Mouse (Mus musculus) adrenal gland (tissue): ENCODE data around the gene Mosmo.

Experiments
- intact Hi-C: fragments of 180-260 bp; cut with DNase I; formaldehyde crosslinking; loops from one replicate; pipeline ENCODE4 v1.15.1; 2025
- long read RNA-seq, 2 experiments: library from polyadenylated mRNA; unstranded; transcript quantifications; one replicate each; pipeline ENCODE4 v2.0.0; 2020; ENCODE audit warnings: borderline replicate concordance in 1 of 2; ENCODE audit not compliant: insufficient replicate concordance in 1 of 2

Mosmo gene
- long read RNA-seq, experiment 1, partial matches to known transcripts = 0 of 4 reads
- long read RNA-seq, experiment 1, other reads (novel, unspliced or antisense) = 3 of 4 reads
- long read RNA-seq, experiment 2, full-length matches to known transcripts = 1 of 3 reads
- long read RNA-seq, experiment 2, partial matches to known transcripts = 0 of 3 reads
- long read RNA-seq, experiment 2, other reads (novel, unspliced or antisense) = 2 of 3 reads

DNA sequence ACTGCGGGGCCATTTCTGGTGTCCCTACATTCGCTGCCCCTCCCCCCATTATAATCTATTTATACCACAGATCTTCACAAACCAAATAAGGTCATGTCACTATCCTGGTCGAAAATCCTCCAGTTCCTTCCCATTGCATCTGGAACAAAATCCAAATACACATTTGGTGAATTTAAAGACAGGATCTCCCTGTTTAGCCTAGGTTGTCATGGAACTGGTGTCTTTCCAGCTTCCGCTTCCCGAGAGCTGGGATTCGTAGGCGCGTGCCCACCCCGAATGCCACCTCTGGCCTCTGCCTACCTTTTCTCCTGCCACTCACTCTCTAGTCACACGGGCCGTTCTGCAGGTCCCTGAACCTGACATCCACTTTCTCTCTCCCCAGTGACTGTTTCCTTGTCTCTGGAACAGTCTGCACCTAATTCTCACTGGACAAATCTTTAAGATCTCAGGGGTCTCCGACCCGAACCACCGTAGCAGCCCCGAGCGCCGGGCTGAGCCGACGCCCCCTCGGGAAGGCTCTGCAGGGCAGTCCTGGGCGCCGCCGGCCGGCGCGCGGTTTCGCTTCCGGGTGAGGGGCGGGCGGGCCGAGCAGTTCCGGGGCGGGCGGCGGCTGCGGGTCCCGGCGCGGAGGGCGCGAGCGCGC lies at the start of gene Mosmo:
Gene Mosmo (plus strand): TSS at position 618 of the 643 bp plus-strand sequence.
- intact Hi-C loops = no loop called here

GRCm38 (mm10) chr7:120632518-120632917 lies 44.9 kb upstream of the Mosmo start:
- intact Hi-C loops = loop anchor here (10.0 kb wide), 2 partner anchors 192 to 282 kb away; partner anchors contain the start of gene Polr3e

- intact Hi-C loops = loop anchor here (10.0 kb wide), 2 partner anchors 190 to 280 kb away; partner anchors contain the start of gene Polr3e
Observed at GRCm38 (mm10) chr7:120634301-120634700, 43.1 kb upstream of the Mosmo start.

- intact Hi-C loops = loop anchor here (10.0 kb wide), 2 partner anchors 190 to 280 kb away; partner anchors contain the start of gene Polr3e
Observed at GRCm38 (mm10) chr7:120634711-120635361, 42.6 kb upstream of the Mosmo start, which contains the start of gene Uqcrc2. TSS of gene Uqcrc2 (plus strand) at chr7:120635176.

- intact Hi-C loops = loop anchor here (10.0 kb wide), 2 partner anchors 189 to 279 kb away; partner anchors contain the start of gene Polr3e
Observed at GRCm38 (mm10) chr7:120635362-120635781, 42.0 kb upstream of the Mosmo start.

GRCm38 (mm10) chr7:120635821-120636220 lies 41.6 kb upstream of the Mosmo start:
- intact Hi-C loops = loop anchor here (10.0 kb wide), 2 partner anchors 189 to 279 kb away; partner anchors contain the start of gene Polr3e

GRCm38 (mm10) chr7:120643217-120643616 lies 34.2 kb upstream of the Mosmo start:
- intact Hi-C loops = no loop called here

GRCm38 (mm10) chr7:120647849-120648248 lies 29.6 kb upstream of the Mosmo start:
- intact Hi-C loops = no loop called here

DNA sequence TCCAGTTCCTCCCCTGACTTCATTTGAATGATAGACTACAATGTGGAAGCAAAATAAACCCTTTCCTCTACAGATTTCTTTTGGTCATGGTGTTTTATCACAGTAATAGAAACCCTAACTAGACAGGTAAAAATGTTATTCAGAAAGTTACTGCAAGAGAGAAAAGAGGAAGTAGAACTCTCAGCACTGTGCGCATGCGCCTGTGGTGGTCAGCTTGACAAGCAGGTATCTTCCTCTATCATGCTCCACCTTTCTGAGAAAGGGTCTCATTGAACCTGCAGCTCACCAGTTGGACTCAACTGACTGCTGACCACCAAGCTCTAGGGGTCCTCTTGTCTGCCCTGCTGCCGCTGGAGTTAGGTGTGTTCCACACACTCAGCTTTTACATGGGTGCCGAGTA lies 15.3 kb upstream of the Mosmo start:
- intact Hi-C loops = no loop called here

- intact Hi-C loops = loop anchor here (1.0 to 2.0 kb wide), 2 partner anchors 56 to 153 kb away; no protein-coding TSS in a partner anchor
Observed at GRCm38 (mm10) chr7:120670153-120670875, 7.1 kb upstream of the Mosmo start, which contains the start of gene Pdzd9. TSS of gene Pdzd9 (minus strand) at chr7:120670343.

DNA sequence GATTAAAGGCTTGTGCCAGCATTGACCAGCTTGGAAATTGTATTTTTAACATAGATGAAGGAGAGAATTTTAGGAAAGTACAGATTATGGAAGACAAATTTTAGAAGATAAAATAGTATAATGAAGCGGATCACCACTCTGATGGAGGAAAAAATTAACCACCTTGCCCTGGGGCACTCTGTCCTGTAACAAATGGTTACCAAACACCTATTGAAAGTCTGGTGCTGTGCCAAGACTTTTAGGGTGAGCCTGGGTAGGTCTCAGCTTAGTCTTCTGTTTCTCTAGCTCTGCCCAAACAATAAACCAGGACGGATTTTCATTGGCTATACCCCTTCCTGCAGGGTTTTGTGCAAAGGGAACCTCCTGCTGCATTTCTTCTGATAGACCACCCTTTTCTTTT lies 6.1 kb upstream of the Mosmo start:
- intact Hi-C loops = loop anchor here (2.0 kb wide), 1 partner anchor 56 kb away; no protein-coding TSS in a partner anchor

GRCm38 (mm10) chr7:120677764-120678531 lies 530 bp downstream of the Mosmo start:
- intact Hi-C loops = no loop called here

DNA sequence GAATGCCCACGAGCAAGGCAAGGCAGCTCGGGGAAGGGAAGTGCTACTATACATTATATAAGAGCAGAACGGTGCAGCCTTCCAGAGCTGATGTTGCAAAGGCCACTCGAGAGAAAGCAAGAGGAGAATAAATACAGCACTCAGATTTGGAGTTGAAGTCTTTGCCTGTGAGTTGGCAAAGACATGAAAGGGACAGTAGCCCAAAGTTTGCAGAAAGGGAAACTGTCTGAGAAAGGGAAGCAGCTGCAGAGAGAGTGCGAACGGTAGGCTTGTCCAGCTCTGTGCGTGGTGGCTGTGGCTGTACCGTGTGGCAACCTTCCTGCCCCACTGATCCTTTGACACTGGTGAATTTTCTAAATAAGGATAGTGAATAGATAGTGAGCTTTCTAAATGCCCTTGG lies 1.6 kb downstream of the Mosmo start:
- intact Hi-C loops = no loop called here

- intact Hi-C loops = no loop called here
Observed at GRCm38 (mm10) chr7:120682002-120682401, 4.6 kb downstream of the Mosmo start.

DNA sequence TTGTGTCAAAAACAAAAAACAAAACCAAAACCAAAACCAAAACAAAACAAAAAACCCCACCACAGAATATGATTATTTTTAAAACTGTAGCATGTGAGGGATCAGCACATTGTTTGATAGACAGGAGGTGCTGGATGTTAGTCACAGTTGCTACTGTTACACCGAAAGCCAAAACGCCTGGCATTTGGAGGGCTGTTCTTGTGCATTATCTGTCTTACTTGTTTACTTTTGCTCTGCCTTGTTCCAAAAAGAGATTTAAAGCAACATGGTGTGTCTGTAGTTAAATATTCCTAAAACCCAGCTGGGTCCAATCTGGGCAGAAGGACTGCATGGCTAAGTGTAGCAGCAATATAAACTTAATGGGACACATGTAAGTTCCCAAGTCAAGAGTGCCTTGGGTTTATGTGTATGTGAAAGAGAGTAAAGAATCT lies 7.3 kb downstream of the Mosmo start:
- intact Hi-C loops = no loop called here

GRCm38 (mm10) chr7:120685227-120685626 lies 7.8 kb downstream of the Mosmo start:
- intact Hi-C loops = no loop called here

DNA sequence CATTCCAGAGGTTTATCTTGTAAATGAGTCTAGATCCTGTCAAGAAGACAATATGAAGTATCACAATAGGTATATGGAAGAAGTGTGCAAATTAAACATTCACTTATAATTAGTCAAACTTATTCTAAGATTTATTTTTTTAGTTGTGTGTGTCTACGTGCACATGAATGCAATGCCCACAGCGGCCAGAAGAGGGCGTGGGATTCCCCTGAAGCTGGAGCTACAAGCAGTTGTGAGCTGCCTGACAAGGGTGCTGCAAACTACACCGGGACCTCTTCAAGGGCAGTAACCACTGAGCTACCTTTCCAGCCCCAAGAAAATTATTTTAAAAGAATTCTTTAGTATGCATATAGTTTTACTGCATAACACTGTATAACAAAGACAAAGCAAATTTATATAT lies 13.2 kb downstream of the Mosmo start:
- intact Hi-C loops = no loop called here

DNA sequence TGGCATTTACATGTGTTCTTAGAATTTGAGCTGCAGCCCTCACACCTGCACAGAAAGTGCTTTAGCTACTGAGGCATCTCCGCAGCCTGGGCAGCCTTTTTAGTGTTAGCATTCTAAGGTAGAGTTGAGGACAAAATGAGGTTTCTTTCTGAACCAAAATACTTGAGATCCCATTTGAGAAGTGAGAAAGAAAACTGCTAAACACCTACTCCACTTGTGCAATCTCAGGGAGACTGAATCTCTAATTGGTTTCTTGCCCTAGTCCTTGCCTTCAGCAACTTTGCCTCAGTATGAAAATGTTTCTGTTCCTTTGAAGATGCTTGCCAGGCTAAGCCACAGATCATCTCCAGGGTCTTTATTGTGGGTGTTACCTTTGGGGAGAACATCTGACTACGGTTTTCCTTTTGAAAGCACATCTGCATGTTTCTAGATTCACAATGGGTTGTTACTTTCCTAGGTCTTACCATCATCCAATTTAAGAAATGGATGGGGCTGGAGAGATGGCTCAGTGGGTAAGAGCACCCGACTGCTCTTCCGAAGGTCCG lies 16.5 kb downstream of the Mosmo start:
- intact Hi-C loops = no loop called here

DNA sequence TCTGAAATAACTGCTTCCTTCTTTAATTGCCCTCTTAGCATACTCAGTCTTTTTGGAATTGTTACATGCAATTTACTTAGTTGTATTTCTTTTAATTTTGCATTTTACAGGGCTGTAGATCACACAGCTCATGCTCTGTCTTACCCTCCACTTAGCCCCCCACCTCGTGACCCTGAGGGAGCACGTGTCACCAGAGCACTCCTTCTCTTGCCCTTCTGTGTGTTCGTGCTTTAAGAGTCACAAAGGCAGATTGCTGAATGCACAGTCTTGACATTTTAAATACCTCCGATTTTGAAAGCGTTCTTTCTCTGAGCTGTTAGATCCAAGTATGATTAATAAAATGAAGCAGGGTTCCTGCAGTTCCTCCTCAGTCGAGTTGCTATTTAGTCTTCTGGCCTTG lies 17.8 kb downstream of the Mosmo start:
- intact Hi-C loops = no loop called here

- intact Hi-C loops = no loop called here
Observed at GRCm38 (mm10) chr7:120695641-120696040, 18.2 kb downstream of the Mosmo start.
